Mouse (Mus musculus) lung, embryonic 14.5 days (tissue): Measurements from ENCODE around the gene Rfc1. TPM values are rescaled to one million over a fixed set of nuclear protein-coding genes. Genes with fewer than 3 reads are reported as not detected.
A peak's percentile ranks its signal among the peaks of the same experiment; 100 is the strongest.
"Not testable (repeated sequence)": the region's sequence is repeated elsewhere in the genome, so short reads cannot be mapped to it uniquely, and the experiment has no call there.

Experiments
- ATAC-seq: fragments of 200-750 bp; cut with Nextera tagmentation; 2 replicates; pipeline ENCODE4 v1.8.0; 2017; ENCODE audit warnings: mild to moderate bottlenecking, moderate TSS enrichment, moderate library complexity; ENCODE audit not compliant: insufficient read depth
- DNase-seq: peaks from one replicate; pipeline ENCODE4 v3.0.0-alpha.2; 2015
- H3K27ac ChIP-seq: fragments of 300-500 bp; sonication (generic); 2 replicates; pipeline ENCODE4 v1.5.1; 2014; ENCODE audit warnings: low read depth, mild to moderate bottlenecking, moderate library complexity
- H3K27me3 ChIP-seq: fragments of 300-500 bp; sonication (generic); 2 replicates; pipeline ENCODE4 v1.6.1; 2014; ENCODE audit warnings: low read length, control low read depth; ENCODE audit not compliant: insufficient read depth
- H3K36me3 ChIP-seq: fragments of 300-500 bp; sonication (generic); 2 replicates; pipeline ENCODE4 v1.6.1; 2014; ENCODE audit warnings: control low read depth; ENCODE audit not compliant: insufficient read depth
- H3K4me1 ChIP-seq: fragments of 300-500 bp; sonication (generic); 2 replicates; pipeline ENCODE4 v1.6.1; 2014; ENCODE audit warnings: antibody characterized with exemption, control low read depth; ENCODE audit not compliant: insufficient read depth
- H3K4me2 ChIP-seq: fragments of 300-500 bp; sonication (generic); 2 replicates; pipeline ENCODE4 v1.6.1; 2014; ENCODE audit warnings: mild to moderate bottlenecking
- H3K4me3 ChIP-seq: fragments of 300-500 bp; sonication (generic); 2 replicates; pipeline ENCODE4 v1.5.1; 2014; ENCODE audit warnings: low read depth, low read length
- H3K9ac ChIP-seq: fragments of 300-500 bp; sonication (generic); 2 replicates; pipeline ENCODE4 v1.6.1; 2014
- H3K9me3 ChIP-seq: fragments of 300-500 bp; sonication (generic); 2 replicates; pipeline ENCODE4 v1.6.1; 2016; ENCODE audit warnings: low read depth, low read length, control low read depth
- CTCF ChIP-seq: IDR thresholded peaks from 2 replicates; pipeline ENCODE4 v1.5.1; 2016; ENCODE audit warnings: antibody characterized with exemption, low read depth
- WGBS: fragments of 180-500 bp; shearing (Covaris S2); extraction: QIAGEN DNeasy Blood & Tissue Kit; methylation state at CpG from one replicate; pipeline ENCODE4 v1.1.7; 2014; 5-methylcytosine and 5-hydroxymethylcytosine counted together
- polyA plus RNA-seq: library from polyadenylated mRNA; unstranded; fragments of >200 nt; fragmentation: Nextera tagmentation; extraction: Ambion mirVana; gene quantifications from 2 replicates; pipeline ENCODE4 v1.2.1, GENCODE M21; 2014

Gene Rfc1
- polyA plus RNA-seq, 1 experiment from 2014 or later, result 99.9 TPM

DNA sequence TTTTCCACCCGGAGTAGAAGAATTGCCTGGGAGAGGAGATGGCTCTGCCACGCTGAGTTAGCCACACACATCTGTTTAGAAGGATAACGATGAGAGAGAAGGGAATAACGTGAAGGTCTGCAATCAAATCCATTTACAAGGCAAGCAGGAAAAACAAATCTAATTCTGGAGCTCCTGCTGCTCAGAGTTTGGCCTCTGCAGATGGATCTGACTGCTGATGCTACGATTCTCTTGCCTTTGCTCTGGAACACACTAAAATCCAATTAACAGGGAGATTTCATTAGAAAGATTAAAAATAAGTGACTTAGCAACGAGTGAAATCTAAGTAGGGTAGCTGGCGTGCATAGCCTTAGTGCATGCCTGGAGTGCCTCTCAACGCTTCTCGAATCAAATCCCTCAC is 30.0 kb downstream of the Rfc1 start:
- H3K27ac ChIP-seq, result no peak overlapping the region
- WGBS, result 82% methylated on average over 9 of the region's 9 CpGs
- DNase-seq (no peak), ATAC-seq (no peak)
- H3K4me2 ChIP-seq, result no peak overlapping the region
- H3K9me3 ChIP-seq, result no peaks in the 10 kb centered on the region
- no peaks in the 10 kb centered on the region for H3K27me3 ChIP-seq
- peaks cover 51% of the 10 kb centered on the region for H3K36me3 ChIP-seq
- TF ChIP-seq CTCF, result no peak
- no peak overlapping the region for H3K4me3 ChIP-seq
- H3K4me1 ChIP-seq, result no peaks in the 10 kb centered on the region
- H3K9ac ChIP-seq, result no peak overlapping the region

DNA sequence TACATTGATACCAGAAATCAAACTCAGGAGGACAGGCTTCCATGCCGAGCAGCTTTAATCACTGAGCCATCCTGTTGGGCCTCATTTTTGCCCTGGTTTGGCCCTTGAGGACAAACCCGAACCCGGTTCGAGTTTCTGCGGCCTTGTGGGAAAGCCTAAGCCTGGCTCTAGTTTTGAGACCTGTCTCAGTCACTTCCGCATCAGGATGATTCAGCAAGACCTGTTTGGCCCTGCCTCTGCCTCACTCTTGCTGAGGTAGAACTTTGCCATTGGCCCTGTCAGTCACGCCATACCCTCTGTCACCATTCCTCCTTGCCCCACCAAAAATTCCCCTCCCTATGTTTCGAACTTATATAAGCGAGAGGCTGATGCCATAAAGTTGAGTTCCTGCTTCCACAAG is 35.3 kb downstream of the Rfc1 start:
- no peak overlapping the region for H3K4me2 ChIP-seq
- H3K9ac ChIP-seq, result no peak overlapping the region
- no peaks in the 10 kb centered on the region for H3K4me1 ChIP-seq
- H3K4me3 ChIP-seq, result no peak overlapping the region
- no peaks in the 10 kb centered on the region for H3K27me3 ChIP-seq
- ATAC-seq, result no peak
- H3K36me3 ChIP-seq, result peaks cover 58% of the 10 kb centered on the region
- TF ChIP-seq CTCF, result no peak
- no peaks in the 10 kb centered on the region for H3K9me3 ChIP-seq
- no peak overlapping the region for H3K27ac ChIP-seq
- 91% methylated on average over 9 of the region's 9 CpGs for WGBS
- DNase-seq, result no peak

DNA sequence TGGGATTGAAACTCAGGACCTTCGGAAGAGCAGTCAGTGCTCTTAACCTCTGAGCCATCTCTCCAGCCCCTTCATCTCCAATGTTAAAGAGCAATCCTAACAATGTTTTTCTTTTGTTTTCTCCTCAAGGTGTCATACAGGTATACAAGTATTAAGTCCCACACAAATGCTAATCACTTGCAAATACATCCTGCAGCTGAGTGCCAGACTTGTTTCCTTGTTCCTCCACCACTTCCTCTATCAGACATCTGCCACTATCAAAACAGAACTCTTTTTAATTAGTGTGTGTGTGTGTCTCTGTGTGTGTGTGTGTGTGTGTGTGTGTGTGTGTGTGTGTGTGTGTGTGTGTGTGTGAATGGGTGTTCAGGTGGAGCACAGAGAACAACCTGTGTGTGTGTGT is 35.8 kb downstream of the Rfc1 start:
- H3K4me1 ChIP-seq, DNase-seq, H3K9me3 ChIP-seq, H3K27ac ChIP-seq, ATAC-seq, H3K9ac ChIP-seq, H3K4me2 ChIP-seq, H3K27me3 ChIP-seq, H3K4me3 ChIP-seq: not testable (repeated sequence)
- 85% methylated on average over 1 of the region's 1 CpGs for WGBS
- H3K36me3 ChIP-seq, result peaks cover 58% of the 10 kb centered on the region

DNA sequence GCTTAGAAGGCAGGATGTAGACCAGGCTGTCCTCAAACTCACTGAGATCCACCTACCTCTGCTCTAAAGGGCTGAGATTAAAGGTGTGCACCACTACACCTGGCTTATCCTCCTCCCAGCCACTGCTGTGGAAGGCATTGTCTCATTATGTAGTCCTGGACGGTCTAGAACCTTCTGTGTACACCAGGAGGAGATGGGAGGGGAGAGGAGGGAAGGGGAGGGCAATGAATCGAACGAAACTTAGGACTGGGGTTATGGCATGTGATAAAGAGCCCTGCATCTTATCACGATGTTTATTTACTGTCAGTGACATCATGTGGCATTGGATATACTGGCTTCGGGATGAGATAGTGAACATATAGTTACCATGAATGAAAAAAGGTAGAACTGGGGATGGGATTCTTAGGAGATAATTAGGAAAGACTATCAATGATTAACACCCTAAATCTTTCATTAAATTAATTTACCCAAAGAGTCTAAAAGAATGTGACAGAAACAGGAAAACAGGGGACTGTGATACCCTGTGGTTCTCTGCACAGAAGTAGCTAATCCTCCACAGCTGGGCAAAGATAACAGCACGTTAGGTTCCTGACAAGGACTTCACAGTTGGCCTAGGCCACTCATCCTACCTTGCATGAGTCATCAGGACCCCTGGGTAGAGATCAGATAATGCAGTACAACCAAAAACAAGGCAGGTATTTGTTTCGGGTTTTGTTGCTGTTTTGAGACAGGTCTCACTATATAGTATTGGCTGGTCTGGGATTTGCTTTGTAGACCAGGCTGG is 37.1 kb downstream of the Rfc1 start:
- ATAC-seq (no peak), DNase-seq (no peak)
- TF ChIP-seq CTCF, result no peak
- 53% methylated on average over 7 of the region's 7 CpGs for WGBS
- Histone ChIP-seq H3K36me3 (peaks cover 64% of the 10 kb centered on the region), H3K9ac (no peak overlapping the region), H3K27me3 (no peaks in the 10 kb centered on the region), H3K27ac (no peak overlapping the region), H3K9me3 (no peaks in the 10 kb centered on the region), H3K4me3 (no peak overlapping the region), H3K4me2 (no peak overlapping the region), H3K4me1 (no peaks in the 10 kb centered on the region)

DNA sequence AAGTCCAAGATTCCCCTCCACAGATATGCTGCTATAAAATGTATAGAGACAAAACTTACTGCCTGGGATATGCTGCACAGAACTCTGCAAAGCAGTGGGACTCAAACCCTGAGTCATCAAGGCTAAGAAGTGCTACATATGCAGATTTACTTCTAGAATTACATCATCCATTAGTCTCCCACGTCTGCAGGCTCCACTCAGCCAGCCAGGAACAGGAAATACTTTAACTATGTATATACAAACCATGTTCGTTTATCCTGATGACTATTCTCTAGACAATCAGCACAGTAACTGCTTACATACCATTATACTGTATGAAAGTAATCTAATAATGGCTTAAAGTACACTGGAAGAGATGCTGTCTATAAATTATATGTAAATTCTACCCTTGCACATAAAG is 41.2 kb downstream of the Rfc1 start:
- TF ChIP-seq CTCF, result no peak
- Histone ChIP-seq H3K27me3 (no peaks in the 10 kb centered on the region), H3K4me2 (no peak overlapping the region), H3K27ac (no peak overlapping the region; the same call in 1 of the 2 replicates), H3K9me3 (no peaks in the 10 kb centered on the region), H3K4me1 (no peaks in the 10 kb centered on the region), H3K36me3 (peaks cover 75% of the 10 kb centered on the region), H3K4me3 (no peak overlapping the region), H3K9ac (no peak overlapping the region)
- ATAC-seq, result no peak
- DNase-seq, result peak; percentile 42
- 23% methylated on average over 2 of the region's 2 CpGs for WGBS

DNA sequence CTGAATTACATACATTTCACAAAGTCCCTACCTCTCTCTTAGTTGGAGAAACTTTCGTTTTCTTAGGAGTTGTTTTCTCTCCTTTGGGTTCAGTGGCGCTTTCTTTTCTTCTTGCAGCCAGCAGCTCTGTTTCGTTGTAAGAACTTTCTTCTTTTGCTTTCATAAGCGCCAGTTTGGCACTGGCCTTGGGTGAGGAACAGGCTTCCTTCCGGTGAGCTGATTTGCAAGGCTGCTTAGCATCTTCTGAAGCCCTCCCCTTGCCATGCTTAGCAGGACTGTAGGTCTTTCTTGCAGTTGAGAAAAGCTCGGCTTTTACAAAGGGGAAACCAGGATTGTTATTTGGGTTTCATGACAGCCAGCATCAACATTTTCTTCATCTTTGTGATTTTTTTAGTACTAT is 41.8 kb downstream of the Rfc1 start:
- no peak for ATAC-seq

DNA sequence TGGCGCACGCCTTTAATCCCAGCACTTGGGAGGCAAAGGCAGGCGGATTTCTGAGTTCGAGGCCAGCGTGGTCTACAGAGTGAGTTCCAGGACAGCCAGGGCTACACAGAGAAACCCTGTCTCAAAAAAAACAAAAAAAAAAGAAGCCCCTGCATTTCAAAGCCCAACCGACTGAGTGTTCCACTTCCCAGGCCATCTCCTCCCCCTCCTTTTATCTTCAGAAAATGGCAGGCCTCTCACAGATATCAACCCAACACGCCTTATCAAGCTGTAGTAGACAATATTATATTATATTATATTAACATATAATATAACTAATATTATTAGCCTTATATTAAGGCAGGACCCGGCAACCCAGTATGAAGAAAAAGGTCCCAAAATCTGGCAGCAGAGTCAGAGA is 46.5 kb downstream of the Rfc1 start:
- H3K36me3 ChIP-seq, result peaks cover 80% of the 10 kb centered on the region
- not testable (repeated sequence) for ATAC-seq, H3K4me3 ChIP-seq, DNase-seq, H3K9ac ChIP-seq, H3K4me1 ChIP-seq, H3K27ac ChIP-seq, H3K27me3 ChIP-seq, H3K4me2 ChIP-seq, H3K9me3 ChIP-seq
- WGBS, result 81% methylated on average over 8 of the region's 8 CpGs

More for the DNA sequence above, 41.8 kb downstream of the Rfc1 start:
- H3K9ac ChIP-seq, result no peak overlapping the region
- no peaks in the 10 kb centered on the region for H3K27me3 ChIP-seq
- no peaks in the 10 kb centered on the region for H3K9me3 ChIP-seq
- TF ChIP-seq CTCF, result no peak
- no peak overlapping the region for H3K27ac ChIP-seq
- peaks cover 76% of the 10 kb centered on the region for H3K36me3 ChIP-seq
- H3K4me1 ChIP-seq, result no peaks in the 10 kb centered on the region
- 87% methylated on average over 6 of the region's 6 CpGs for WGBS
- no peak for DNase-seq
- no peak overlapping the region for H3K4me3 ChIP-seq
- H3K4me2 ChIP-seq, result no peak overlapping the region
